Mouse (Mus musculus) cerebellum, adult 2 months (tissue): Measurements from ENCODE around the gene Iqsec1.

Experiments used
- CTCF ChIP-seq: fragments of 200-500 bp; IDR thresholded peaks from 2 replicates; pipeline ENCODE4 v1.5.1; 2011; ENCODE audit warnings: low read depth, mild to moderate bottlenecking, control low read depth, low read length, moderate library complexity, borderline replicate concordance; ENCODE audit not compliant: insufficient read depth
- POLR2A ChIP-seq: fragments of 200-500 bp; IDR thresholded peaks from 2 replicates; pipeline ENCODE4 v1.6.1; 2011; ENCODE audit warnings: low read length, control low read depth, borderline replicate concordance; ENCODE audit not compliant: insufficient read depth

DNA sequence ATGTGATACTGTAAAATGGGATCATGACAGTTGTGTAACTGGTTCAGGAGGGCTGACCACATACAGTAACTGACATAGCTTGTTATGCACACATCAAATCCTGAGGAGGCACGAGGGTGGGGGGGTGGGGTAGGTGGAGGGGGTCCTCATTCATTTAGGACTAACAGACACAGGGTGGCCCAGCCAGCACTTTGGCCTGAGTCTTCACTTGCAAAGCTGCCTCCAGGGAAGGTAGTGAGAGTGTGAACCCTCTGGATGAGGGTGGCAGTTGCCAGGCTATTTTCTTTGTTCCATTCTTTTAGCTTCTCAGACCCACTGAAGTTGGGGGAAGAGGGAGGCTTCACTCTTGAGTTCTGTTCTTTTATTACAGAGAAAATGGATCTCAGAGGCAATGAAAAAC, 177.9 kb downstream of the Iqsec1 start:
- TF ChIP-seq CTCF, result no peak
- TF ChIP-seq POLR2A, result no peak
